Mouse (Mus musculus): ENCODE measurements around the gene Ppm1l. TPM values are rescaled to one million over a fixed set of nuclear protein-coding genes. Genes with fewer than 3 reads are reported as not detected.

The Ppm1l gene
- total RNA-seq, 2 experiments from 2014 or later: 27.2 to 29.4 TPM

Other genes starting within 250 kb of the Ppm1l start
- 42.5 and 48.2 TPM in 2 replicates for gene Kpna4, start 189.7 kb upstream of the Ppm1l start, total RNA-seq (2015; ENCODE audit: low replicate concordance)
- gene Kpna4, start 189.7 kb upstream of the Ppm1l start, total RNA-seq (2017; ENCODE audit: low replicate concordance): 35.3 and 46.0 TPM in 2 replicates
- not detected in 2 replicates for gene Arl14, start 94.4 kb upstream of the Ppm1l start, total RNA-seq (2015; ENCODE audit: low replicate concordance)
- not detected in 2 replicates for gene Arl14, start 94.4 kb upstream of the Ppm1l start, total RNA-seq (2017; ENCODE audit: low replicate concordance)